Mouse (Mus musculus) E14TG2a.4 (cell line): Measurements from ENCODE around the gene Phospho2.

ENCODE experiments used
- CTCF ChIP-seq: conservative IDR thresholded peaks from 2 replicates; pipeline ENCODE4 v1.5.1; 2014; ENCODE audit warnings: low read length
- POU5F1 ChIP-seq: IDR thresholded peaks from 2 replicates; pipeline ENCODE4 v1.6.1; 2014; ENCODE audit warnings: low read length, borderline replicate concordance

DNA sequence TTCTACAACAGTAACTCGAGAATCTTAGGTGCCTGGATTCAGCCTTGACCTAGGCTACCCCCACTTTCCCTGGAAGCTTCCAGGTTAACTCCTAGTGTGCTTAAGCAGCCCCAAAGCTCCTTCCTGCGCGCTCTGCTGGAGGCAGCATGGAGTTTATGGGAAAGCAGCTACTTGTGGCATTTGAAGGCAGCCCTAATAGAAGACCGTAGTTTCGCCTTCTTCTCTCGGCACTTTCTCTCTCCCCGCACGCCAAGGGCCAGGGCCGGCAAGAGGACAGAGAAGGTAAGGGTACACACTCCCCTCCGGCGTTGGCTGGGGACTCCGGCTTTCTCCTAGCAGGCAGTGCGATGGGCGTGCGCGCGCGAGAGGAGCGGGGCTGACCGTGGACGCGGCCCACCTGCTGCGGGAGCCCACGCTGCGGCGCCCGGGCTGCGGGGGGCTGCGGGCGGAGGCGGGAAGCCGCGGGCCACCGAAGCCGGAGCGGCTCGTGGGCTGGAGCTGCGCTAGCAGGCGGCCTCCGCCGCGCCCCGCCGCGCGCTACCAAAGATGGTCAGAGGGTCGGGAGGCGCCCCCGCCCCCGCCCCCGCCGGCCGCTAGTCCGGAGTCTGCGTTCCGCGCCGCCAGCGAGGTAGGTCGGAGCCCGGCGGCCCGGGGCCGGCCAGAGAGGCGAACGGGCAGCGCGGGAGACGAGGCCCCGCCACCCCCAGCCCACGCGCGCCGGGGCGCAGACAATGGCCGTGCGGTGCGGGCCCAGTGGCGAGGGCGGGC lies 33.1 kb downstream of the Phospho2 start:
- TF ChIP-seq CTCF (no peak), POU5F1 (no peak)
